Mouse (Mus musculus): ENCODE results near the gene Jph3. TPM values are rescaled to one million over a fixed set of nuclear protein-coding genes. Genes with fewer than 3 reads are reported as not detected.

Gene Jph3
- polyA plus RNA-seq, 1 experiment from 2014 or later = 84.2 TPM

DNA sequence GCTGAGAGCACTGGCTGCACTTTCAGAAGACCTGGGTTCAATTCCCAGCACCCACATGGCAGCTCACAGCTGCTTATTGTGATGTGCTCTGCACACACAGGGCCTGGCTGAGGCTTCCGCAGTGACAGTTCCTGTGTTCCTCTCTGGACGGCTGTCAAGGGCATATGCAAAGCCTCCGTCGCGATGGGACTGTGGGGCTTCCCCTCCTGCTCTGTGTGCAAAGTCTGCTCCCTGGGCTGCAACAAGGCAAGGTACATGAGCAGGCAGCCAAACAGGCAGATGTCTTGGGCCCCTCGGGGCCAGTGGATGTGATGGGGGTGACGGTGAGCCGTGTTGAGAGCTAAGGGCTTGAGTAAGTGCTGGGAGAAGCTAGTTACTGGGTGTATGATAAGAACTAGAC, 59.4 kb downstream of the Jph3 start:
- Histone ChIP-seq H3K4me2 (ENCODE audit: low read depth, low read length) (no peak overlapping the region), H3K9ac (replicated peaks; ENCODE audit: low read depth, low read length) (no peak overlapping the region), H3K4me3 (ENCODE audit: low read depth, low read length) (no peak overlapping the region), H3K9me3 (ENCODE audit: control insufficient read depth, low read length) (no peaks in the 10 kb centered on the region), H3K27ac (ENCODE audit: low read depth, low read length) (no peak overlapping the region), H3K36me3 (ENCODE audit: control insufficient read depth, insufficient read depth, low read length) (peaks cover 4% of the 10 kb centered on the region; the same call in 1 of the 2 replicates), H3K4me1 (ENCODE audit: control insufficient read depth, insufficient read depth, low read length) (no peaks in the 10 kb centered on the region), H3K27me3 (ENCODE audit: control insufficient read depth, insufficient read depth, low read length) (no peaks in the 10 kb centered on the region)
- 84% methylated on average over 8 of the region's 8 CpGs for WGBS
- ATAC-seq (ENCODE audit: low read depth) = no peak

GRCm38 (mm10) chr8:121792159-121792558, 62.7 kb downstream of the Jph3 start:
- H3K9me3 ChIP-seq (ENCODE audit: control insufficient read depth, low read length) = no peaks in the 10 kb centered on the region
- no peaks in the 10 kb centered on the region for H3K4me1 ChIP-seq (ENCODE audit: control insufficient read depth, insufficient read depth, low read length)
- peaks cover 30% of the 10 kb centered on the region for H3K36me3 ChIP-seq (ENCODE audit: control insufficient read depth, insufficient read depth, low read length)
- ATAC-seq (ENCODE audit: low read depth) = no peak
- no peak overlapping the region for H3K4me3 ChIP-seq (ENCODE audit: low read depth, low read length)
- no peaks in the 10 kb centered on the region for H3K27me3 ChIP-seq (ENCODE audit: control insufficient read depth, insufficient read depth, low read length)
- H3K9ac ChIP-seq (replicated peaks; ENCODE audit: low read depth, low read length) = no peak overlapping the region
- 81% methylated on average over 7 of the region's 7 CpGs for WGBS
- no peak overlapping the region for H3K4me2 ChIP-seq (ENCODE audit: low read depth, low read length)
- H3K27ac ChIP-seq (ENCODE audit: low read depth, low read length) = no peak overlapping the region

- Histone ChIP-seq H3K36me3 (ENCODE audit: control insufficient read depth, insufficient read depth, low read length) (peaks cover 30% of the 10 kb centered on the region), H3K27ac (ENCODE audit: low read depth, low read length) (no peak overlapping the region), H3K9me3 (ENCODE audit: control insufficient read depth, low read length) (no peaks in the 10 kb centered on the region), H3K4me1 (ENCODE audit: control insufficient read depth, insufficient read depth, low read length) (no peaks in the 10 kb centered on the region), H3K4me3 (ENCODE audit: low read depth, low read length) (no peak overlapping the region), H3K9ac (replicated peaks; ENCODE audit: low read depth, low read length) (no peak overlapping the region), H3K4me2 (ENCODE audit: low read depth, low read length) (no peak overlapping the region), H3K27me3 (ENCODE audit: control insufficient read depth, insufficient read depth, low read length) (no peaks in the 10 kb centered on the region)
- ATAC-seq (ENCODE audit: low read depth) = no peak
- WGBS = 87% methylated on average over 4 of the region's 4 CpGs
These were observed 63.2 kb downstream of the Jph3 start for GRCm38 (mm10) chr8:121792627-121793026.

GRCm38 (mm10) chr8:121794151-121794550, 64.7 kb downstream of the Jph3 start:
- peaks cover 38% of the 10 kb centered on the region for H3K36me3 ChIP-seq (ENCODE audit: control insufficient read depth, insufficient read depth, low read length)
- ATAC-seq (ENCODE audit: low read depth) = no peak
- no peaks in the 10 kb centered on the region for H3K4me1 ChIP-seq (ENCODE audit: control insufficient read depth, insufficient read depth, low read length)
- no peak overlapping the region for H3K4me3 ChIP-seq (ENCODE audit: low read depth, low read length)
- no peaks in the 10 kb centered on the region for H3K9me3 ChIP-seq (ENCODE audit: control insufficient read depth, low read length)
- 60% methylated on average over 3 of the region's 3 CpGs for WGBS
- H3K27ac ChIP-seq (ENCODE audit: low read depth, low read length) = no peak overlapping the region
- H3K9ac ChIP-seq (replicated peaks; ENCODE audit: low read depth, low read length) = no peak overlapping the region
- H3K27me3 ChIP-seq (ENCODE audit: control insufficient read depth, insufficient read depth, low read length) = no peaks in the 10 kb centered on the region
- no peak overlapping the region for H3K4me2 ChIP-seq (ENCODE audit: low read depth, low read length)

DNA sequence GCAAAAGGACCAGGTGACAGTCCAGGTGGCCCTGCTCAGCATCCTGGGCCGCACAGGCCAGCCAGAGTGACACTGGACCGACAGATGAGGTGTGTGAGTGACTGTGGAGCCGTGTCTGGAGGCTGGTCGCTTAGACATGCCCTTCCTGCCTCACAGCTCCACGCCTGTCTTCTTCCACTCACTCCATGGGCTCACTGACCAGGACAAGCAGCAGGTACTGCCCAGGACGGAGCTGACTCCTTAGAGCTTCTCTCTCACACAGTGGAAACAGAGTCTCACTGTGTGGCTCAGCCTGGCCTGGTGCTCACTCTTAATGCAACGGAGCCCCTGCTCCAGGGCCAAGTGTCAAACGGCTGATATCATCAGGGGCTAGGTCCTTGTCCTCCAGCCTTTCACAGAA, 66.0 kb downstream of the Jph3 start:
- no peaks in the 10 kb centered on the region for H3K27me3 ChIP-seq (ENCODE audit: control insufficient read depth, insufficient read depth, low read length)
- H3K9ac ChIP-seq (replicated peaks; ENCODE audit: low read depth, low read length) = no peak overlapping the region
- no peak overlapping the region for H3K4me2 ChIP-seq (ENCODE audit: low read depth, low read length)
- no peak overlapping the region for H3K27ac ChIP-seq (ENCODE audit: low read depth, low read length)
- 94% methylated on average over 8 of the region's 8 CpGs for WGBS
- H3K4me3 ChIP-seq (ENCODE audit: low read depth, low read length) = no peak overlapping the region
- peaks cover 36% of the 10 kb centered on the region for H3K36me3 ChIP-seq (ENCODE audit: control insufficient read depth, insufficient read depth, low read length)
- no peaks in the 10 kb centered on the region for H3K4me1 ChIP-seq (ENCODE audit: control insufficient read depth, insufficient read depth, low read length)
- H3K9me3 ChIP-seq (ENCODE audit: control insufficient read depth, low read length) = no peaks in the 10 kb centered on the region
- ATAC-seq (ENCODE audit: low read depth) = no peak

DNA sequence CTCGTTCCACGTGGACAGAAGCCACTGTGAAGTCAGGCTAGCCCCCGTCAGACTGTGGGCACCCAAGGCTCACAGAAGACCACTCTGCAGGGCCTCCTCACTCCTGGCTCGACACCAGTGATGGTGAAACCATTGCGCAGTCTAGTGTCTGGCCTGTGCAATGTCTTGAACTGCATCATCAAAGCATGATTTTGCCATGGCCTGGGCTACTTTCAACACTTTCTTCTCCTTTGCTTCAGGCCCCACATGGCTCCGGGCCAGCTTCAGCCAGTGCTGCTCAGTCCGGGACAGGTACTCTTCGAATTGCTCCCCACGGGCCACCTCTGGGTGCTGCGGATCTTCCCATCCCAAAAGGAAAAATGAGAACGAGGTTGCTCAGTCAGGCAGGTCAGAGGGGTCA, 67.0 kb downstream of the Jph3 start:
- 95% methylated on average over 11 of the region's 11 CpGs for WGBS
- H3K27me3 ChIP-seq (ENCODE audit: control insufficient read depth, insufficient read depth, low read length) = no peaks in the 10 kb centered on the region
- no peak overlapping the region for H3K4me2 ChIP-seq (ENCODE audit: low read depth, low read length)
- no peak overlapping the region for H3K4me3 ChIP-seq (ENCODE audit: low read depth, low read length)
- H3K9me3 ChIP-seq (ENCODE audit: control insufficient read depth, low read length) = no peaks in the 10 kb centered on the region
- no peak overlapping the region for H3K27ac ChIP-seq (ENCODE audit: low read depth, low read length)
- peaks cover 42% of the 10 kb centered on the region for H3K36me3 ChIP-seq (ENCODE audit: control insufficient read depth, insufficient read depth, low read length)
- no peak overlapping the region for H3K9ac ChIP-seq (replicated peaks; ENCODE audit: low read depth, low read length)
- no peak for ATAC-seq (ENCODE audit: low read depth)
- no peaks in the 10 kb centered on the region for H3K4me1 ChIP-seq (ENCODE audit: control insufficient read depth, insufficient read depth, low read length)

GRCm38 (mm10) chr8:121798401-121798800, 69.0 kb downstream of the Jph3 start:
- no peak for ATAC-seq (ENCODE audit: low read depth)
- Histone ChIP-seq H3K4me1 (ENCODE audit: control insufficient read depth, insufficient read depth, low read length) (no peaks in the 10 kb centered on the region), H3K27ac (ENCODE audit: low read depth, low read length) (no peak overlapping the region), H3K4me2 (ENCODE audit: low read depth, low read length) (no peak overlapping the region), H3K4me3 (ENCODE audit: low read depth, low read length) (no peak overlapping the region), H3K9ac (replicated peaks; ENCODE audit: low read depth, low read length) (no peak overlapping the region), H3K36me3 (ENCODE audit: control insufficient read depth, insufficient read depth, low read length) (peaks cover 42% of the 10 kb centered on the region), H3K9me3 (ENCODE audit: control insufficient read depth, low read length) (no peaks in the 10 kb centered on the region), H3K27me3 (ENCODE audit: control insufficient read depth, insufficient read depth, low read length) (no peaks in the 10 kb centered on the region)
- WGBS = 94% methylated on average over 6 of the region's 6 CpGs

GRCm38 (mm10) chr8:121804829-121805228, 75.4 kb downstream of the Jph3 start:
- no peaks in the 10 kb centered on the region for H3K4me1 ChIP-seq (ENCODE audit: control insufficient read depth, insufficient read depth, low read length)
- H3K4me2 ChIP-seq (ENCODE audit: low read depth, low read length) = no peak overlapping the region
- H3K9ac ChIP-seq (replicated peaks; ENCODE audit: low read depth, low read length) = no peak overlapping the region
- no peak for ATAC-seq (ENCODE audit: low read depth)
- no peaks in the 10 kb centered on the region for H3K9me3 ChIP-seq (ENCODE audit: control insufficient read depth, low read length)
- H3K27ac ChIP-seq (ENCODE audit: low read depth, low read length) = no peak overlapping the region
- no peaks in the 10 kb centered on the region for H3K27me3 ChIP-seq (ENCODE audit: control insufficient read depth, insufficient read depth, low read length)
- 96% methylated on average over 5 of the region's 5 CpGs for WGBS
- no peak overlapping the region for H3K4me3 ChIP-seq (ENCODE audit: low read depth, low read length)
- H3K36me3 ChIP-seq (ENCODE audit: control insufficient read depth, insufficient read depth, low read length) = peaks cover 25% of the 10 kb centered on the region; the same call in 1 of the 2 replicates

- no peak overlapping the region for H3K9ac ChIP-seq (replicated peaks; ENCODE audit: low read depth, low read length)
- H3K4me2 ChIP-seq (ENCODE audit: low read depth, low read length) = no peak overlapping the region
- no peak overlapping the region for H3K27ac ChIP-seq (ENCODE audit: low read depth, low read length)
- no peaks in the 10 kb centered on the region for H3K9me3 ChIP-seq (ENCODE audit: control insufficient read depth, low read length)
- no peaks in the 10 kb centered on the region for H3K4me1 ChIP-seq (ENCODE audit: control insufficient read depth, insufficient read depth, low read length)
- 96% methylated on average over 13 of the region's 13 CpGs for WGBS
- ATAC-seq (ENCODE audit: low read depth) = no peak
- no peaks in the 10 kb centered on the region for H3K27me3 ChIP-seq (ENCODE audit: control insufficient read depth, insufficient read depth, low read length)
- H3K36me3 ChIP-seq (ENCODE audit: control insufficient read depth, insufficient read depth, low read length) = peaks cover 22% of the 10 kb centered on the region; the same call in 1 of the 2 replicates
- no peak overlapping the region for H3K4me3 ChIP-seq (ENCODE audit: low read depth, low read length)
These were observed 76.7 kb downstream of the Jph3 start for GRCm38 (mm10) chr8:121806126-121806525.

- H3K4me2 ChIP-seq (ENCODE audit: low read depth, low read length) = no peak overlapping the region
- H3K9me3 ChIP-seq (ENCODE audit: control insufficient read depth, low read length) = no peaks in the 10 kb centered on the region
- H3K27me3 ChIP-seq (ENCODE audit: control insufficient read depth, insufficient read depth, low read length) = no peaks in the 10 kb centered on the region
- H3K36me3 ChIP-seq (ENCODE audit: control insufficient read depth, insufficient read depth, low read length) = peaks cover 30% of the 10 kb centered on the region
- no peak overlapping the region for H3K27ac ChIP-seq (ENCODE audit: low read depth, low read length)
- H3K9ac ChIP-seq (replicated peaks; ENCODE audit: low read depth, low read length) = no peak overlapping the region
- no peak overlapping the region for H3K4me3 ChIP-seq (ENCODE audit: low read depth, low read length)
- WGBS = 83% methylated on average over 11 of the region's 11 CpGs
- no peak for ATAC-seq (ENCODE audit: low read depth)
- H3K4me1 ChIP-seq (ENCODE audit: control insufficient read depth, insufficient read depth, low read length) = no peaks in the 10 kb centered on the region
These were observed 78.6 kb downstream of the Jph3 start for GRCm38 (mm10) chr8:121808032-121808431.

Data from neural tube, embryonic 14.5 days (tissue).